Mouse (Mus musculus) ES-Bruce4 (cell line): Measurements from ENCODE around the gene Lysmd1.

ENCODE experiments used
- CTCF ChIP-seq: IDR thresholded peaks from one replicate; pipeline ENCODE4 v1.8.1; 2011; ENCODE audit warnings: low read depth, low read length
- EP300 ChIP-seq: IDR thresholded peaks from 2 replicates; pipeline ENCODE4 v1.6.1; 2011; ENCODE audit warnings: low read depth, low read length; ENCODE audit not compliant: insufficient read depth

DNA sequence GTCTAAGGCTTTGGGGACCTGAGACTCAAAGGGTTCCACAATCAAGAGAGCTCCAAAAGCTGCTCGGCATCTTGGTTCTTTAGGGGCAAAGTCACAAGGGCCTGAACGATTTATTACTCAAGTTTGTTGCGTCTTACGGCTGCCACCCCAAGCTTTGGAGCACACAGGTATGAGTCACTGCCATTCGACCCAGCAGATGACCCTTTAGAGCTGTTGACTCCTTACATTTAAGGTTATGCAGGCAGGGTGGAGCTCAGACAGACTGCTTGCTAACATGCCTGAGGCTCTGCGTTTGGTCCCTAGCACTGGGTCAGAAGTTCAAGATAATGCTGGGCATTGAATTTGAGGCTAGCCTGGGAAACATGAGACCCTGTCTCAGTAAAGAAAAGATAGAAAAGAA, 43.7 kb downstream of the Lysmd1 start:
- peak; percentile 72 for TF ChIP-seq EP300
- TF ChIP-seq CTCF = no peak
